Mouse (Mus musculus) small intestine, adult 2 months (tissue): ENCODE results near the gene Sec61b. TPM values are rescaled to one million over a fixed set of nuclear protein-coding genes. Genes with fewer than 3 reads are reported as not detected.

Experiments
- H3K27ac ChIP-seq: fragments of 200-500 bp; 2 replicates; pipeline ENCODE4 v1.5.1; 2012; ENCODE audit warnings: low read depth, low read length, control low read depth, inconsistent platforms; ENCODE audit not compliant: insufficient read depth
- H3K27me3 ChIP-seq: fragments of 200-500 bp; 2 replicates; pipeline ENCODE4 v1.6.1; 2012; ENCODE audit warnings: mild to moderate bottlenecking, moderate library complexity, low read length, inconsistent platforms; ENCODE audit not compliant: control insufficient read depth, insufficient read depth
- H3K36me3 ChIP-seq: fragments of 200-500 bp; 2 replicates; pipeline ENCODE4 v1.6.1; 2012; ENCODE audit warnings: mild to moderate bottlenecking, low read length, control low read depth, inconsistent platforms; ENCODE audit not compliant: control insufficient read depth, insufficient read depth
- H3K4me1 ChIP-seq: fragments of 200-500 bp; 2 replicates; pipeline ENCODE4 v1.6.1; 2012; ENCODE audit warnings: low read length, inconsistent platforms, mixed read lengths; ENCODE audit not compliant: control insufficient read depth, insufficient read depth, insufficient read length
- H3K4me3 ChIP-seq: fragments of 200-500 bp; 2 replicates; pipeline ENCODE4 v1.5.1; 2012; ENCODE audit warnings: low read depth, mild to moderate bottlenecking, control low read depth, inconsistent platforms, low read length, moderate library complexity
- CTCF ChIP-seq: fragments of 200-500 bp; IDR thresholded peaks from 2 replicates; pipeline ENCODE4 v1.5.1; 2012; ENCODE audit warnings: low read depth, mild to moderate bottlenecking, control low read depth, inconsistent platforms, low read length, moderate library complexity, mixed read lengths; ENCODE audit not compliant: insufficient replicate concordance, insufficient read length; ENCODE audit errors: extremely low read depth
- POLR2A ChIP-seq: fragments of 200-500 bp; IDR thresholded peaks from 2 replicates; pipeline ENCODE4 v1.6.1; 2012; ENCODE audit warnings: low read depth, mild to moderate bottlenecking, control low read depth, inconsistent platforms, low read length, moderate library complexity
- WGBS: fragments of 180-500 bp; shearing (Covaris S2); methylation state at CpG from one replicate; pipeline ENCODE4 v1.1.7; 2018; 5-methylcytosine and 5-hydroxymethylcytosine counted together
- polyA plus RNA-seq: library from polyadenylated mRNA; depleted of rRNA; stranded (reverse); fragments of >200 nt; gene quantifications from 2 replicates; pipeline ENCODE4 v1.2.3, GENCODE M21; 2012

Gene Sec61b
- polyA plus RNA-seq, 1 experiment, result 368 TPM

- Histone ChIP-seq H3K4me1 (peaks cover 2% of the 10 kb centered on the region; the same call in 1 of the 2 replicates), H3K27ac (no peak overlapping the region), H3K36me3 (peaks cover 52% of the 10 kb centered on the region), H3K27me3 (no peaks in the 10 kb centered on the region), H3K4me3 (no peak overlapping the region)
- TF ChIP-seq POLR2A, result no peak
- no peak for TF ChIP-seq CTCF
- WGBS, result 96% methylated on average over 9 of the region's 9 CpGs
Measured at GRCm38 (mm10) chr4:47480576-47480975, 6.1 kb downstream of the Sec61b start.

- Histone ChIP-seq H3K36me3 (no peaks in the 10 kb centered on the region), H3K4me1 (no peaks in the 10 kb centered on the region), H3K27me3 (no peaks in the 10 kb centered on the region), H3K27ac (no peak overlapping the region), H3K4me3 (no peak overlapping the region)
- TF ChIP-seq CTCF, result no peak
- no peak for TF ChIP-seq POLR2A
- WGBS, result 85% methylated on average over 6 of the region's 6 CpGs
Measured at GRCm38 (mm10) chr4:47491243-47491642, 16.8 kb downstream of the Sec61b start.

GRCm38 (mm10) chr4:47492311-47493086, 18.0 kb downstream of the Sec61b start:
- no peaks in the 10 kb centered on the region for H3K36me3 ChIP-seq
- no peaks in the 10 kb centered on the region for H3K4me1 ChIP-seq
- H3K27me3 ChIP-seq, result no peaks in the 10 kb centered on the region
- H3K4me3 ChIP-seq, result no peak overlapping the region
- TF ChIP-seq CTCF (no peak), POLR2A (no peak)
- H3K27ac ChIP-seq, result no peak overlapping the region
- WGBS, result 66% methylated on average over 12 of the region's 12 CpGs

- no peaks in the 10 kb centered on the region for H3K27me3 ChIP-seq
- no peaks in the 10 kb centered on the region for H3K4me1 ChIP-seq
- H3K4me3 ChIP-seq, result no peak overlapping the region
- no peak overlapping the region for H3K27ac ChIP-seq
- TF ChIP-seq CTCF (no peak), POLR2A (no peak)
- WGBS, result 73% methylated on average over 8 of the region's 8 CpGs
- H3K36me3 ChIP-seq, result no peaks in the 10 kb centered on the region
Measured at GRCm38 (mm10) chr4:47493456-47493855, 19.0 kb downstream of the Sec61b start.

- Histone ChIP-seq H3K27ac (no peak overlapping the region), H3K4me3 (no peak overlapping the region), H3K27me3 (no peaks in the 10 kb centered on the region), H3K4me1 (0 out of 2 replicates have a peak, but pooled peaks cover under 1% of the 10 kb centered on the region), H3K36me3 (no peaks in the 10 kb centered on the region)
- WGBS, result 49% methylated on average over 1 of the region's 1 CpGs
- TF ChIP-seq CTCF (no peak), POLR2A (no peak)
Measured at GRCm38 (mm10) chr4:47494137-47494536, 19.7 kb downstream of the Sec61b start.

GRCm38 (mm10) chr4:47494686-47495085, 20.2 kb downstream of the Sec61b start:
- Histone ChIP-seq H3K27me3 (no peaks in the 10 kb centered on the region), H3K27ac (no peak overlapping the region), H3K4me1 (0 out of 2 replicates have a peak, but pooled peaks cover 3% of the 10 kb centered on the region), H3K36me3 (no peaks in the 10 kb centered on the region), H3K4me3 (no peak overlapping the region)
- 58% methylated on average over 2 of the region's 2 CpGs for WGBS
- TF ChIP-seq CTCF (no peak), POLR2A (no peak)

GRCm38 (mm10) chr4:47497811-47498385, 23.4 kb downstream of the Sec61b start:
- Histone ChIP-seq H3K36me3 (no peaks in the 10 kb centered on the region), H3K27ac (no peak overlapping the region), H3K4me1 (peaks cover 4% of the 10 kb centered on the region; the same call in 1 of the 2 replicates), H3K4me3 (no peak overlapping the region), H3K27me3 (no peaks in the 10 kb centered on the region)
- TF ChIP-seq POLR2A, result no peak
- 50% methylated on average over 7 of the region's 7 CpGs for WGBS
